Mouse (Mus musculus) heart, embryonic 14.5 days (tissue): ENCODE results near the gene Arhgap17. TPM values are rescaled to one million over a fixed set of nuclear protein-coding genes. Genes with fewer than 3 reads are reported as not detected.
A peak's percentile ranks its signal among the peaks of the same experiment; 100 is the strongest.

Experiments
- ATAC-seq: fragments of 200-750 bp; cut with Nextera tagmentation; 2 replicates; pipeline ENCODE4 v1.8.0; 2017; ENCODE audit warnings: low read depth, moderate TSS enrichment; ENCODE audit not compliant: insufficient number of reproducible peaks, insufficient read depth, low FRiP score
- H3K27ac ChIP-seq, 2 experiments: fragments of 200-500 bp in 1 of 2; fragments of 300-500 bp in 1 of 2; sonication (generic) in 1 of 2; replicated peaks in 1 of 2; 2 replicates each; pipeline ENCODE4 v1.5.1; 2012 to 2014; ENCODE audit warnings: low read depth in 2 of 2, low read length in 2 of 2, control low read depth in 1 of 2, mild to moderate bottlenecking in 1 of 2, mixed read lengths in 1 of 2; ENCODE audit not compliant: control insufficient read depth in 1 of 2, insufficient read depth in 1 of 2
- H3K27me3 ChIP-seq: fragments of 300-500 bp; sonication (generic); 2 replicates; pipeline ENCODE4 v1.6.1; 2014; ENCODE audit warnings: mild to moderate bottlenecking, low read length, control low read depth; ENCODE audit not compliant: control insufficient read depth, insufficient read depth
- H3K36me3 ChIP-seq: fragments of 300-500 bp; sonication (generic); 2 replicates; pipeline ENCODE4 v1.6.1; 2014; ENCODE audit warnings: mild to moderate bottlenecking, control low read depth, low read length, mixed read lengths; ENCODE audit not compliant: control insufficient read depth, insufficient read depth
- H3K4me1 ChIP-seq, 2 experiments: fragments of 200-500 bp in 1 of 2; fragments of 300-500 bp in 1 of 2; sonication (generic) in 1 of 2; 2 replicates each; pipeline ENCODE4 v1.6.1; 2012 to 2014; ENCODE audit warnings: low read length in 2 of 2, control low read depth in 1 of 2, mixed read lengths in 1 of 2; ENCODE audit not compliant: control insufficient read depth in 2 of 2, insufficient read depth in 2 of 2
- H3K4me2 ChIP-seq: fragments of 300-500 bp; sonication (generic); 2 replicates; pipeline ENCODE4 v1.6.1; 2014; ENCODE audit warnings: mild to moderate bottlenecking, low read length
- H3K4me3 ChIP-seq, 2 experiments: fragments of 200-500 bp in 1 of 2; fragments of 300-500 bp in 1 of 2; sonication (generic) in 1 of 2; 2 replicates each; pipeline ENCODE4 v1.5.1; 2012 to 2014; ENCODE audit warnings: low read length in 2 of 2, mild to moderate bottlenecking in 2 of 2, control low read depth in 1 of 2, low read depth in 1 of 2, moderate library complexity in 1 of 2; ENCODE audit not compliant: control insufficient read depth in 1 of 2, insufficient read depth in 1 of 2
- H3K9ac ChIP-seq: fragments of 300-500 bp; sonication (generic); 2 replicates; pipeline ENCODE4 v1.6.1; 2014; ENCODE audit warnings: mild to moderate bottlenecking, low read length
- H3K9me3 ChIP-seq: fragments of 300-500 bp; sonication (generic); 2 replicates; pipeline ENCODE4 v1.6.1; 2016; ENCODE audit warnings: low read length, control low read depth; ENCODE audit not compliant: control insufficient read depth
- WGBS: fragments of 180-500 bp; shearing (Covaris S2); extraction: QIAGEN DNeasy Blood & Tissue Kit; methylation state at CpG from one replicate; pipeline ENCODE4 v1.1.7; 2014; 5-methylcytosine and 5-hydroxymethylcytosine counted together
- polyA plus RNA-seq: library from polyadenylated mRNA; unstranded; fragments of >200 nt; fragmentation: Nextera tagmentation; extraction: Ambion mirVana; gene quantifications from 2 replicates; pipeline ENCODE4 v1.2.1, GENCODE M21; 2014

The Arhgap17 gene
- polyA plus RNA-seq, 1 experiment from 2014 or later = 19.2 TPM

GRCm38 (mm10) chr7:123323388-123323787 lies 46.3 kb downstream of the Arhgap17 start:
- peaks cover 18 to 25% of the 10 kb centered on the region in 2 experiments for H3K4me1 ChIP-seq
- H3K9me3 ChIP-seq = no peaks in the 10 kb centered on the region
- H3K27ac ChIP-seq = 0 out of 4 replicates have a peak overlapping the region, but pooled peaks of 1 of the 2 experiments have one; percentile 19
- 62% methylated on average over 2 of the region's 2 CpGs for WGBS
- no peak overlapping the region for H3K9ac ChIP-seq
- H3K36me3 ChIP-seq = peaks cover 70% of the 10 kb centered on the region
- no peak overlapping the region for H3K4me3 ChIP-seq
- no peaks in the 10 kb centered on the region for H3K27me3 ChIP-seq
- no peak overlapping the region for H3K4me2 ChIP-seq
- 0 out of 2 replicates have a peak, but pooled peaks have one; percentile 40 for ATAC-seq

DNA sequence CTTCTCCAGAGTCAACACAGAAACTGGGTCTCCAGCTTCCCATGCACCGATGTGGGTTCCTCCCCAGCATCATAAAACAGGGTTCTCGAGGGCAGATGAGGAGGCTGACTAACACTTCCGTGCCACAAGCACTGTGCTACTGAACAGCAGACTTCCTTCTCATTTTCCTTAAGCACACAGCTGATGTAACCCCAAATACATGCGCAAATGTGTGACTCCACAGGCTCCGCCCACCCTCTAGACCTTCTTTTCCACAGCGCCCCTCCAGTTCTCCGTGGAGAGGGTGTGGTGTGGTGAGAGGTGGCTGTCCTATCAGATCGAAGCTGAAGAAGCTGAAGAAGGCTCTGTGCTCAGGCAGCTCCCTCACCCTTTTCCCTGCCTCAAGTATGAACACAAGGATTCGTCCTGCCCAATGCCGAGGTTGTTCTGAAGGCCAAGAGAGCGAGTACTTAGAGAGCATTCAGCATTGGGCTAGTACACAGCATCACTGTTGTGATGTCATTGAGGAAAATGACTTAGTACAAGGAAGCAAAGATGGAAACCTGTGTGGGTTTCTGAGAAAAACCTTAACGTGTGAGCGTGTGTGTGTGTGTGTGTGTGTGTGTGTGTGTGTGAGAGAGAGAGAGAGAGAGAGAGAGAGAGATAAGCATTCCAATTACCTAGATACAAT lies 47.1 kb downstream of the Arhgap17 start:
- Histone ChIP-seq H3K4me2 (no peak overlapping the region), H3K4me3 (no peak overlapping the region), H3K9ac (no peak overlapping the region), H3K27me3 (no peaks in the 10 kb centered on the region), H3K27ac (no peak overlapping the region), H3K36me3 (peaks cover 78% of the 10 kb centered on the region), H3K9me3 (no peaks in the 10 kb centered on the region), H3K4me1 (peaks cover 11 to 17% of the 10 kb centered on the region in 2 experiments)
- WGBS = 80% methylated on average over 13 of the region's 13 CpGs
- no peak for ATAC-seq

DNA sequence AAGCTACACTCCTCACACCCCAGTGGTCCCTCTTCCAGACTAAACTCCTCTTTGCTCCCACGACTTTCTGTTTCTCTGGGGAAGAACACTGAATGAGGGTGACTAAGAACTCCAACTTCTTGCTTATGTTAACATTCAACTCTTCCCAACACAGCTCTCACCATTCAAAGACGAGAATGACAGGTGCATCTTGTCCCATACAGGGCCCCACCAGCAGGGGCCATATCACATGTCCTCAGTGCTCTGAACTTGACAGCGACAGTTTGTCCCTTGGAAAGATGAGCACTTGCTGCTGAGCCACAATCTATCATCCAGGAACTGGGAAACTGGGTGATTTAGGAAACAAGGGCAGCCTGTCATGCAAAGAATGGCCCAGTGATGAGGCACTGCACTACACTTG lies 57.0 kb downstream of the Arhgap17 start:
- Histone ChIP-seq H3K9me3 (no peaks in the 10 kb centered on the region), H3K27me3 (no peaks in the 10 kb centered on the region), H3K4me2 (no peak overlapping the region), H3K9ac (no peak overlapping the region), H3K27ac (no peak overlapping the region), H3K4me3 (no peak overlapping the region), H3K4me1 (no peaks in the 10 kb centered on the region), H3K36me3 (peaks cover 91% of the 10 kb centered on the region)
- 72% methylated on average over 3 of the region's 3 CpGs for WGBS
- no peak for ATAC-seq

- 61% methylated on average over 5 of the region's 5 CpGs for WGBS
- no peak for ATAC-seq
- no peak overlapping the region for H3K4me3 ChIP-seq
- H3K4me2 ChIP-seq = no peak overlapping the region
- no peak overlapping the region for H3K9ac ChIP-seq
- no peaks in the 10 kb centered on the region for H3K9me3 ChIP-seq
- H3K36me3 ChIP-seq = peaks cover 91% of the 10 kb centered on the region
- H3K4me1 ChIP-seq = no peaks in the 10 kb centered on the region
- H3K27ac ChIP-seq = no peak overlapping the region
- H3K27me3 ChIP-seq = no peaks in the 10 kb centered on the region
Measured at GRCm38 (mm10) chr7:123311836-123312235, 57.9 kb downstream of the Arhgap17 start.

DNA sequence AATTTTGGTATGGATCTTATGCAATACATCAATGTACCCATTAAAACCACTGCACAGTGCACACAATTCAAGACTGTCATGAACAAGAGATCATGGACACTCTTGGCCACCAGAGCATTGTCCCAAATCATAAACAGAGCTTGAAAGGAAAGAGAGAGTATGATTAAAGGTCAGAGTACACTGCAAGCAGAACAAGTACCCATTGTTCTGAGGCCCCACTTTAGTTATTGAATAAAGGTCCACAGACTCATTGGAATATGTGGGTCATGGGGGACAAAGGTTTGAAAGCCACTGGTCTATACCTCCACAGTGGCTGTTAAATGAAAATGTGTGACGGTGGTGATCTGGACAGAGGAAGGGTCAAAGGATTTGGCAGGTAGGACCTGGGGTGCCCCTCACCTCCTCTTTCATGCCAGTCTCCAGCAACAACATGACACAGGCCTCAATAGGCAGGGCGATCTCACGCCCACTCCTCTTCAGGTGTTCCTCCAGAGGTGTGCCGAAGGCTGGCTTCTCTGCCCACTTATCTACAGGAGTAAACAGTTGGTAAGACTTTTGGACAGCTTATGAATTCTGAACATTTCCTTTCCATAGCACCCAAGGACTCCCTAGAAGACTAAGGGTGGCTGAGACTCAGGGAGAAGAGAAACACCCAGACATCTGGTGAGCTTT lies 61.7 kb downstream of the Arhgap17 start:
- H3K9me3 ChIP-seq = no peaks in the 10 kb centered on the region
- H3K9ac ChIP-seq = no peak overlapping the region
- no peaks in the 10 kb centered on the region for H3K4me1 ChIP-seq
- H3K27me3 ChIP-seq = no peaks in the 10 kb centered on the region
- H3K27ac ChIP-seq = no peak overlapping the region
- no peak overlapping the region for H3K4me2 ChIP-seq
- H3K4me3 ChIP-seq = no peak overlapping the region
- 93% methylated on average over 4 of the region's 4 CpGs for WGBS
- H3K36me3 ChIP-seq = peaks cover 87% of the 10 kb centered on the region
- no peak for ATAC-seq

GRCm38 (mm10) chr7:123307236-123307635 lies 62.5 kb downstream of the Arhgap17 start:
- Histone ChIP-seq H3K36me3 (peaks cover 86% of the 10 kb centered on the region), H3K4me1 (no peaks in the 10 kb centered on the region), H3K4me3 (no peak overlapping the region), H3K27ac (no peak overlapping the region), H3K4me2 (no peak overlapping the region), H3K9ac (no peak overlapping the region), H3K27me3 (no peaks in the 10 kb centered on the region), H3K9me3 (no peaks in the 10 kb centered on the region)
- 94% methylated on average over 8 of the region's 8 CpGs for WGBS
- ATAC-seq = no peak

GRCm38 (mm10) chr7:123305397-123305796 lies 64.3 kb downstream of the Arhgap17 start:
- Histone ChIP-seq H3K4me1 (no peaks in the 10 kb centered on the region), H3K4me2 (no peak overlapping the region), H3K36me3 (peaks cover 75% of the 10 kb centered on the region), H3K9ac (no peak overlapping the region), H3K4me3 (no peak overlapping the region), H3K27me3 (no peaks in the 10 kb centered on the region), H3K27ac (no peak overlapping the region), H3K9me3 (no peaks in the 10 kb centered on the region)
- 83% methylated on average over 2 of the region's 2 CpGs for WGBS
- no peak for ATAC-seq
